Comparison of ENCODE assay signal across 9 mouse cellular contexts in the genomic region with DNA sequence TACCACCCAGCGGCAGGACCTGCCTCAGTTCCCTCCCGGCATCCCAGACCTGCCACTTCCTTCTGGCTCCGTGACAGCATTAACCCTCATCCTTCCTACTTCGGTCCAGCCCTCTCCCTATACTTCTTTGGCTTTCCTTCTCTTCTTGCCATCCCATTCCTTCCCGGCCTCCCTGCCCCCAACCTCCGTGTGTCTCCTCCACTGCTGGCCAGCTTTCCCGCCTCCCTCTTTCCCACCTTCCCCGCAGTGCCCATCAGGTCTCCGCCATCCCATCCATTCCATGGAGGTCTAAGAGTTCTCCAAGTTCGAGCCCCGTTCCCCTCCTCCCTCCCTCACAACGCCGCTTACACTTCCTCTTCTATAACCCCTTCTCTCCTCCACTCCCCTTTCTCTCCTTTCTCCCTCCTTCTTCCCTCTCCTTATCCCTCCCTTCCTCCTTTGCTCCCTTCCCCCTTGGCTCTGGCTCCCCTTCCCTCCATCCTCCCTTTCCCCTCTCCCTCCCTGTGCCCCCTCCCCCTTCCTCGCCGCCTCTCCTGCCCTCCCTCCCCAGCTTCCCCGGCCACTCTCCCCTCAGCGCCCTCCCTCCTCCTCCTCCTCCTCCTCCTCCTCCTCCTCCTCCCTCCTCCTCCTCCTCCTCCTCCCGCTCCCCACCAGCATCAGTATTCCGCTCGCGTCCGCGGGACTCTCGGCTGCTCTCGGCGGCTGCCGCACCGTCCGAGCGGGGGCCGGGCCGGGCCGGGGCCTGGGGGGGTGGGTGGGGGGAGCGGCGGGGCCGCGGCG. TPM values are rescaled to one million over a fixed set of nuclear protein-coding genes. Genes with fewer than 3 reads are reported as not detected.
A peak's percentile ranks its signal among the peaks of the same experiment; 100 is the strongest.
DNase-seq lines count a peak whose midpoint lies in the region; ATAC-seq and TF ChIP-seq lines count a peak whose summit lies in the region.
"Had no signal": no experiment of that assay in that cellular context is flagged by ENCODE, and none has a peak within 500 bp of the region (broad histone marks: within the 10 kb centered on the region; RNA-seq: fewer than 3 reads in every experiment).

No protein-coding gene starts in this region.

- H3K27me3 ChIP-seq in hindbrain, embryonic 12.5 days: peaks cover 11% of the 10 kb centered on the region
- no peaks in the 10 kb centered on the region for H3K27me3 ChIP-seq in midbrain, postnatal 0 days (ENCODE audit: insufficient read depth, low read length)

- 3% methylated on average over 16 of the region's 38 CpGs for WGBS in hindbrain, embryonic 12.5 days
- 1% methylated on average over 14 of the region's 38 CpGs for WGBS in midbrain, postnatal 0 days

- H3K4me1 ChIP-seq in hindbrain, embryonic 12.5 days: peaks cover 44% of the 10 kb centered on the region
- H3K4me1 ChIP-seq in midbrain, postnatal 0 days (ENCODE audit: insufficient read depth, low read length): peaks cover 36% of the 10 kb centered on the region

- peak overlapping the region; percentile 73 for H3K27ac ChIP-seq in left cerebral cortex, adult 2 months
- H3K27ac ChIP-seq in hindbrain, embryonic 12.5 days: peak overlapping the region; percentile 100
- peak overlapping the region; percentile 100 for H3K27ac ChIP-seq in midbrain, postnatal 0 days (ENCODE audit: low read depth, low read length)
- H3K27ac ChIP-seq: liver, embryonic 14.5 days had no signal

- DNase-seq in left cerebral cortex, adult 2 months (ENCODE audit: extremely low spot score in 1 of 2, low spot score in 2 of 2): peak; percentile 60 to 63
- DNase-seq in left cerebral cortex, adult 11 months (ENCODE audit: low spot score): no peak
- peak; percentile 78 for DNase-seq in midbrain, postnatal 0 days (ENCODE audit: low spot score)
- DNase-seq in ovary, postnatal 10 days (ENCODE audit: low spot score): no peak
- DNase-seq in urinary bladder, postnatal 4 days (ENCODE audit: low spot score in 2 of 2): no peak
- no peak for DNase-seq in gastrocnemius, postnatal 25 days

- ATAC-seq in common myeloid progenitor, adult 5-6 weeks (replicated peaks; ENCODE audit: low read depth, poor library complexity, severe bottlenecking): peak; percentile 27; the same call in 1 of the 2 replicates
- ATAC-seq in hindbrain, embryonic 12.5 days (ENCODE audit: low FRiP score): peak; percentile 44
- peak; percentile 47 for ATAC-seq in midbrain, postnatal 0 days (ENCODE audit: low FRiP score)

- no peaks in the 10 kb centered on the region for H3K36me3 ChIP-seq in hindbrain, embryonic 12.5 days
- no peaks in the 10 kb centered on the region for H3K36me3 ChIP-seq in midbrain, postnatal 0 days (ENCODE audit: insufficient read depth, low read length)

- H3K4me2 ChIP-seq in hindbrain, embryonic 12.5 days (replicated peaks): peak overlapping the region; percentile 86
- H3K4me2 ChIP-seq in midbrain, postnatal 0 days (ENCODE audit: low read depth, low read length, poor library complexity, severe bottlenecking): peak overlapping the region; percentile 91

- peak overlapping the region; percentile 47 for H3K4me3 ChIP-seq in left cerebral cortex, adult 2 months
- H3K4me3 ChIP-seq in hindbrain, embryonic 12.5 days: peak overlapping the region; percentile 78
- H3K4me3 ChIP-seq in midbrain, postnatal 0 days (ENCODE audit: low read depth, low read length): peak overlapping the region; percentile 82

- H3K9ac ChIP-seq in hindbrain, embryonic 12.5 days: peak overlapping the region; percentile 91
- peak overlapping the region; percentile 96 for H3K9ac ChIP-seq in midbrain, postnatal 0 days (replicated peaks; ENCODE audit: low read length, poor library complexity, severe bottlenecking)
- H3K9ac ChIP-seq: liver, embryonic 14.5 days had no signal

- H3K9me3 ChIP-seq in hindbrain, embryonic 12.5 days (replicated peaks): no peaks in the 10 kb centered on the region
- no peaks in the 10 kb centered on the region for H3K9me3 ChIP-seq in midbrain, postnatal 0 days (ENCODE audit: low read length)

- no peak for TF ChIP-seq CTCF in left cerebral cortex, adult 2 months (IDR thresholded peaks at IDR 0.05)
- no peak for TF ChIP-seq CTCF in midbrain, postnatal 0 days (IDR thresholded peaks at IDR 0.05)

- intact Hi-C loops in left cerebral cortex, adult 2 months (cut with DNase I): loop anchor here (2.0 kb wide), 1 partner anchor 22 kb away; no protein-coding TSS in a partner anchor

RNA-seq across cellular contexts. Expression of a gene that starts 0.5 kb away (rescaled TPM):
- total RNA-seq in left cerebral cortex, adult 2 months (2021): 100 to 1,000 TPM; 278 to 294 TPM
- total RNA-seq in common myeloid progenitor, adult 5-6 weeks (2017): not detected in 2 replicates
- polyA plus RNA-seq in hindbrain, embryonic 12.5 days (2016; fragmentation: Nextera tagmentation; extraction: Ambion mirVana): 12.6 and 12.7 TPM in 2 replicates
- total RNA-seq in midbrain, postnatal 0 days (2014; rRNA removed): 589 and 657 TPM in 2 replicates
- polyA plus RNA-seq in midbrain, postnatal 0 days (2015; fragmentation: Nextera tagmentation; extraction: Ambion mirVana): 24.2 and 26.9 TPM in 2 replicates
- total RNA-seq in gastrocnemius, postnatal 25 days (2021): under 1 TPM; 0.24 to 0.43 TPM

RNA-seq across cellular contexts. Expression of a gene that starts 36.8 kb away (rescaled TPM):
- 10 to 100 TPM in 1 of 2 experiments, 1 to 10 TPM in 1; 9.8 to 10.0 TPM for total RNA-seq in left cerebral cortex, adult 2 months (2021)
- not detected in 2 replicates for total RNA-seq in common myeloid progenitor, adult 5-6 weeks (2017)
- 1.3 and 3.9 TPM in 2 replicates for polyA plus RNA-seq in hindbrain, embryonic 12.5 days (2016; fragmentation: Nextera tagmentation; extraction: Ambion mirVana)
- 7.1 and 11.8 TPM in 2 replicates for total RNA-seq in midbrain, postnatal 0 days (2014; rRNA removed)
- polyA plus RNA-seq in midbrain, postnatal 0 days (2015; fragmentation: Nextera tagmentation; extraction: Ambion mirVana): 2.1 and 3.7 TPM in 2 replicates
- not detected for total RNA-seq in gastrocnemius, postnatal 25 days (2021)

RNA-seq across cellular contexts. Expression of a gene that starts 39.4 kb away (rescaled TPM):
- total RNA-seq in left cerebral cortex, adult 2 months (2021): 10 to 100 TPM; 72.3 to 86.6 TPM
- total RNA-seq in common myeloid progenitor, adult 5-6 weeks (2017): 26.0 and 37.3 TPM in 2 replicates
- polyA plus RNA-seq in hindbrain, embryonic 12.5 days (2016; fragmentation: Nextera tagmentation; extraction: Ambion mirVana): 60.5 and 65.1 TPM in 2 replicates
- 25.5 and 38.5 TPM in 2 replicates for total RNA-seq in midbrain, postnatal 0 days (2014; rRNA removed)
- polyA plus RNA-seq in midbrain, postnatal 0 days (2015; fragmentation: Nextera tagmentation; extraction: Ambion mirVana): 22.7 and 25.4 TPM in 2 replicates
- total RNA-seq in gastrocnemius, postnatal 25 days (2021): 10 to 100 TPM; 62.8 to 69.1 TPM

RNA-seq across cellular contexts. Expression of a gene that starts 42.7 kb away (rescaled TPM):
- total RNA-seq in left cerebral cortex, adult 2 months (2021): 1 to 10 TPM; 1.5 to 2.7 TPM
- 0.78 TPM in 1 of 2 replicates, not detected in the other for total RNA-seq in common myeloid progenitor, adult 5-6 weeks (2017)
- polyA plus RNA-seq in hindbrain, embryonic 12.5 days (2016; fragmentation: Nextera tagmentation; extraction: Ambion mirVana): 1.1 and 1.9 TPM in 2 replicates
- 0.38 and 1.4 TPM in 2 replicates for total RNA-seq in midbrain, postnatal 0 days (2014; rRNA removed)
- polyA plus RNA-seq in midbrain, postnatal 0 days (2015; fragmentation: Nextera tagmentation; extraction: Ambion mirVana): 3.8 and 5.2 TPM in 2 replicates
- not detected for total RNA-seq in gastrocnemius, postnatal 25 days (2021)

RNA-seq across cellular contexts. Expression of a gene that starts 44.5 kb away (rescaled TPM):
- total RNA-seq in left cerebral cortex, adult 2 months (2021): 10 to 100 TPM; 59.5 to 63.7 TPM
- 0.58 and 0.64 TPM in 2 replicates for total RNA-seq in common myeloid progenitor, adult 5-6 weeks (2017)
- polyA plus RNA-seq in hindbrain, embryonic 12.5 days (2016; fragmentation: Nextera tagmentation; extraction: Ambion mirVana): 6.8 and 7.5 TPM in 2 replicates
- total RNA-seq in midbrain, postnatal 0 days (2014; rRNA removed): 119 and 144 TPM in 2 replicates
- 88.4 and 96.7 TPM in 2 replicates for polyA plus RNA-seq in midbrain, postnatal 0 days (2015; fragmentation: Nextera tagmentation; extraction: Ambion mirVana)
- 1 to 10 TPM; 1.1 to 1.8 TPM for total RNA-seq in gastrocnemius, postnatal 25 days (2021)

Comparison
In these comparisons a context has a peak if more than half of its experiments do, and no peak if none do; other contexts are left out.
1. DNase-seq: peak in left cerebral cortex, adult 2 months (2 of 2) and midbrain, postnatal 0 days (single experiment); none in left cerebral cortex, adult 11 months (single experiment), ovary, postnatal 10 days (single experiment), urinary bladder, postnatal 4 days (0 of 2) and gastrocnemius, postnatal 25 days (single experiment).
2. RNA of a gene that starts 0.5 kb away (total RNA-seq): 589 to 657 TPM in midbrain, postnatal 0 days and 278 to 294 TPM in left cerebral cortex, adult 2 months; 0.24 to 0.43 TPM in gastrocnemius, postnatal 25 days and not detected in common myeloid progenitor, adult 5-6 weeks; every median in the first group is over 100 times any median in the second.
3. Peak in every context shown above with its lines, with median percentiles within 50 percentile points of each other: H3K27ac ChIP-seq, H3K4me3 ChIP-seq and ATAC-seq.